Mouse (Mus musculus) megakaryocyte, embryonic 14.5 days (primary cell): Measurements from ENCODE around the gene Igsf8.

ENCODE experiments used
- FLI1 ChIP-seq: IDR thresholded peaks from 2 replicates; pipeline ENCODE4 v1.6.1; 2012; ENCODE audit warnings: low read length, inconsistent platforms, mixed read lengths
- GATA1 ChIP-seq: IDR thresholded peaks from 3 replicates; pipeline ENCODE4 v1.6.1; 2012; ENCODE audit warnings: mixed read lengths, low read length, inconsistent platforms, borderline replicate concordance

GRCm38 (mm10) chr1:172358341-172358740, 96.9 kb downstream of the Igsf8 start:
- TF ChIP-seq FLI1 (no peak), GATA1 (no peak)
